In genomic region chr2:150667820-150668766, GRCm38 (mm10) we compare ENCODE assay signal across 8 mouse cellular contexts. TPM values are rescaled to one million over a fixed set of nuclear protein-coding genes. Genes with fewer than 3 reads are reported as not detected.
DNase-seq lines count a peak whose midpoint lies in the region; ATAC-seq and TF ChIP-seq lines count a peak whose summit lies in the region.

Acss1 (minus strand) TSS chr2:150668500.

- peak; percentile 87 for ATAC-seq in forebrain, embryonic 12.5 days (ENCODE audit: low FRiP score)
- peak; percentile 53 for ATAC-seq in heart, postnatal 0 days (ENCODE audit: insufficient read depth, low read depth)
- ATAC-seq in neural tube, embryonic 13.5 days (ENCODE audit: low read depth) = peak; percentile 83

- H3K27ac ChIP-seq in forebrain, embryonic 12.5 days = peak within 1 kb of the TSS; percentile 77
- H3K27ac ChIP-seq in heart, postnatal 0 days (ENCODE audit: low read depth) = peak within 1 kb of the TSS; percentile 68
- H3K27ac ChIP-seq in neural tube, embryonic 13.5 days (replicated peaks) = peak within 1 kb of the TSS; percentile 73

- H3K36me3 ChIP-seq in forebrain, embryonic 12.5 days (replicated peaks) = no peaks in the 10 kb centered on the region
- no peaks in the 10 kb centered on the region for H3K36me3 ChIP-seq in heart, postnatal 0 days (replicated peaks; ENCODE audit: control insufficient read depth, insufficient read depth, low read length)
- H3K36me3 ChIP-seq in neural tube, embryonic 13.5 days = no peaks in the 10 kb centered on the region

- H3K27me3 ChIP-seq in forebrain, embryonic 12.5 days = peaks cover 19% of the 10 kb centered on the region
- no peaks in the 10 kb centered on the region for H3K27me3 ChIP-seq in heart, postnatal 0 days (ENCODE audit: control insufficient read depth, insufficient read depth, low read length)
- peaks cover 23% of the 10 kb centered on the region for H3K27me3 ChIP-seq in neural tube, embryonic 13.5 days

- 4% methylated on average over 54 of the region's 61 CpGs for WGBS in forebrain, embryonic 12.5 days
- WGBS in heart, postnatal 0 days = 2% methylated on average over 50 of the region's 61 CpGs
- 2% methylated on average over 61 of the region's 61 CpGs for WGBS in neural tube, embryonic 13.5 days

- H3K9ac ChIP-seq in forebrain, embryonic 12.5 days = peak within 1 kb of the TSS; percentile 78
- H3K9ac ChIP-seq in heart, postnatal 0 days (replicated peaks; ENCODE audit: low read depth, low read length) = peak within 1 kb of the TSS; percentile 70
- peak within 1 kb of the TSS; percentile 79 for H3K9ac ChIP-seq in neural tube, embryonic 13.5 days

- H3K4me1 ChIP-seq in forebrain, embryonic 12.5 days = peaks cover 38% of the 10 kb centered on the region
- H3K4me1 ChIP-seq in heart, postnatal 0 days (ENCODE audit: control insufficient read depth, insufficient read depth) = 0 out of 2 replicates have a peak, but pooled peaks cover 14% of the 10 kb centered on the region
- H3K4me1 ChIP-seq in neural tube, embryonic 13.5 days (replicated peaks) = peaks cover 48% of the 10 kb centered on the region

- H3K4me2 ChIP-seq in forebrain, embryonic 12.5 days = peak within 1 kb of the TSS; percentile 87
- peak within 1 kb of the TSS; percentile 92 for H3K4me2 ChIP-seq in heart, postnatal 0 days (ENCODE audit: low read depth, low read length)
- peak within 1 kb of the TSS; percentile 83 for H3K4me2 ChIP-seq in neural tube, embryonic 13.5 days

- TF ChIP-seq EP300 in heart, postnatal 0 days (IDR thresholded peaks at IDR 0.05; ENCODE audit: low read depth) = no peak

- no peak for TF ChIP-seq CTCF in heart, postnatal 0 days (IDR thresholded peaks at IDR 0.05; ENCODE audit: low read depth)

- H3K4me3 ChIP-seq in forebrain, embryonic 12.5 days (replicated peaks) = peak within 1 kb of the TSS; percentile 75
- H3K4me3 ChIP-seq in heart, postnatal 0 days (ENCODE audit: low read depth, low read length) = peak within 1 kb of the TSS; percentile 63
- peak within 1 kb of the TSS; percentile 60 for H3K4me3 ChIP-seq in neural tube, embryonic 13.5 days

- no peaks in the 10 kb centered on the region for H3K9me3 ChIP-seq in forebrain, embryonic 12.5 days
- no peaks in the 10 kb centered on the region for H3K9me3 ChIP-seq in heart, postnatal 0 days (replicated peaks; ENCODE audit: control insufficient read depth, low read length)
- no peaks in the 10 kb centered on the region for H3K9me3 ChIP-seq in neural tube, embryonic 13.5 days

- peak; percentile 79 for DNase-seq in A20 (ENCODE audit: low read depth, low spot score)
- DNase-seq in adrenal gland, adult 8-10 months = no peak
- DNase-seq in heart, postnatal 0 days (ENCODE audit: low spot score) = peak; percentile 6
- DNase-seq in kidney, postnatal 25 days = peak; percentile 85 to 94
- DNase-seq in lung, adult 18-20 months = peak; percentile 87 to 90
- DNase-seq in thymus, adult 18-20 months = peak; percentile 72 to 76

RNA-seq across cellular contexts. Expression of gene Acss1, which starts in this region (rescaled TPM):
- 10 to 100 TPM; 17.3 to 20.6 (median 18.0) TPM for total RNA-seq in adrenal gland, adult 8-10 months (2022)
- 43.4 and 54.8 TPM in 2 replicates for polyA plus RNA-seq in forebrain, embryonic 12.5 days (2016; fragmentation: Nextera tagmentation; extraction: Ambion mirVana)
- 43.0 and 59.2 TPM in 2 replicates for total RNA-seq in heart, postnatal 0 days (2014; rRNA removed; ENCODE audit: low replicate concordance)
- 17.0 and 18.5 TPM in 2 replicates for polyA plus RNA-seq in heart, postnatal 0 days (2015; fragmentation: Nextera tagmentation; extraction: Ambion mirVana)
- 17.7 and 18.4 TPM in 2 replicates for polyA plus RNA-seq in neural tube, embryonic 13.5 days (2015; fragmentation: Nextera tagmentation; extraction: Ambion mirVana)
